Mouse (Mus musculus) mesoderm, embryonic 11.5 days (tissue): ENCODE data around the gene 5530401A14Rik.

Experiments
- DNase-seq: peaks from one replicate; pipeline ENCODE4 v3.0.0-alpha.2; 2012; ENCODE audit warnings: low read depth, low spot score

5530401A14Rik gene

DNA sequence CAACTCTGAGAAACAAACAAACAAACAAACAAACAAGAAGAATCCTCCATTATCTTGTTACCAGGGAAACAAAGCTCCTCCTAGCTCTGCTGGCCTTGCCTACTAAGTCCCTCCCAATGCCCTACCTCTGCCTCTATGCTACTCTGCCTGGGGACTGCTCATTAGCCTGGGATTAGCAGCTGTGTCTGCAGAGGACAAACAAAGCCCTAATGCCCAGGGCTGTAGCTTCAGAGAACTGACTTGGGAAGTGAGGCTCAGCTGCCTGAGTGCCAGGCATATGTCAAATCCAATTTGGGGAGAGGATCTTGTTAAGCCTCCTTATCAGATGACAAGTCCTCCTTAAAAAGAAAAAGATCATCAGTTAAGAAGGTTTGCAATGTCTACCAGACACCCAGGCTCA lies 65.9 kb downstream of the 5530401A14Rik start:
- DNase-seq: peak; percentile 14

DNA sequence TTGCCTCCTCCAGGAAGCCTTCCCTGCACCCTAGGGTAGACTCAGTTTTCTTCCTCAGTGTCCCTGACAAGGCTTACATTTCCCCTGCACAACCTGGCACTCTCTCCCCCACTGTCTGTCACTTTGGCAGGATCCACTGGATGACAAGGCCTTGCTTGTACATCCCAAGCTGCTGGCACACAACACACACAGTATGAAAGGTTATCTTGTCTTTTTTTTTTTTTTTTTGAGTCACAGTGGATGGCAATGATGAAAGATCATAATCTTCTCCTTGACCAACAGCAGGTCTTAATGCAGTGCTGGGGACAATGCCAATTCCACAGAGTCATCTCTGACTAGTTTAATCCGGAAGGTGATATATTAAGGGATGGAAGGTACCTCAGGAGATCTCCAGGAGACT lies 77.0 kb downstream of the 5530401A14Rik start:
- DNase-seq: no peak

DNA sequence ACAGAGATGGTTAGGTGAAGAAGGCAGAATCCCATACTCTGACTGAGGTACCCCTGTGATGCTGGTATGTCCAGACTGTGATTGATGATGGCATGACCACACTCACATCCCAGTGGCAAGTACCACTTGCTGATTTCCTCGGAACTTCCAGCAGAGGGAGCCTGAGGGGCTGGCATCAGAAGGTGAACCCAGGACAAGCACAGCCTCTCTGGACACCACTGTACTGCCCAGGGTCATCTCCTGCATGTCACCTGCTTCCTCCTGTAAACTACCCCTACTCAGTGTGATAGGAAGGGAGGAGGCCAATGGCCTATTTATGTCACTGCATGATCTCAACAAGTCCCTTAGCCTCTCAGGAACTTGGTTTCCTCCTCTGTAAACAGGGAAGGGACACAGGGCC lies 80.5 kb downstream of the 5530401A14Rik start:
- peak; percentile 39 for DNase-seq

DNA sequence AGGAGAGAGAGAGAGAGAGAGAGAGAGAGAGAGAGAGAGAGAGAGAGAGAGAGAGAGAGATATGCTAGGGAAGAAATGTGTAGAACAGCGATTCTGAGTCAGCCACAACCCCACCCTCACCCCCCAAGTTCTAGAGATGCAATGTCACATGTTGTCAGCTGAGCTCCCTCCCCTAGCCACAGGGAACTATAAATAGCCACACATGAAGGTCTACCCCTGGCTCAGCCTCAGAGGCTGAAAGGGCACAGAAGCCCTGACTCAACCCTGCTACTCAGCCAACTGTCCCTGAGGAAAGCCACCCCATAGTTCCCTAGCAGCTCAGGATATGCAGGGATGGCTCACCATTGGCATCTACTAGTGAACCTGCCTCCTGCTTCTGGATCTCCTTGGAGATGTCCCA lies 81.7 kb downstream of the 5530401A14Rik start:
- no peak for DNase-seq
